Mouse (Mus musculus) MN1 (cell line): ENCODE results near the gene Pif1.

Experiments
- DNase-seq: peaks from one replicate; pipeline ENCODE4 v3.0.0-alpha.2; 2016; ENCODE audit warnings: low spot score

The Pif1 gene

GRCm38 (mm10) chr9:65561016-65561415, 25.9 kb upstream of the Pif1 start:
- DNase-seq, result no peak

GRCm38 (mm10) chr9:65562081-65562506, 24.9 kb upstream of the Pif1 start:
- DNase-seq, result peak; percentile 87

GRCm38 (mm10) chr9:65563073-65563472, 23.9 kb upstream of the Pif1 start:
- no peak for DNase-seq

GRCm38 (mm10) chr9:65564698-65565097, 22.3 kb upstream of the Pif1 start:
- no peak for DNase-seq

- no peak for DNase-seq
Measured at GRCm38 (mm10) chr9:65568787-65569186, 18.2 kb upstream of the Pif1 start.

GRCm38 (mm10) chr9:65569491-65569971, 17.4 kb upstream of the Pif1 start:
- DNase-seq, result no peak

GRCm38 (mm10) chr9:65572837-65573236, 14.1 kb upstream of the Pif1 start:
- no peak for DNase-seq

GRCm38 (mm10) chr9:65574513-65575392, 12.2 kb upstream of the Pif1 start:
- DNase-seq, result no peak

GRCm38 (mm10) chr9:65575393-65576196, 11.4 kb upstream of the Pif1 start:
- DNase-seq, result peak; percentile 39

- DNase-seq, result no peak
Measured at GRCm38 (mm10) chr9:65576861-65577510, 10.0 kb upstream of the Pif1 start.

GRCm38 (mm10) chr9:65577511-65578196, 9.3 kb upstream of the Pif1 start:
- no peak for DNase-seq

- peak; percentile 18 for DNase-seq
Measured at GRCm38 (mm10) chr9:65578801-65579249, 8.1 kb upstream of the Pif1 start.

GRCm38 (mm10) chr9:65579781-65580371, 7.1 kb upstream of the Pif1 start, which contains the start of gene Plekho2:
Gene Plekho2 (minus strand): TSS chr9:65580040.
- DNase-seq, result peak; percentile 93

- DNase-seq, result peak; percentile 94
Measured at GRCm38 (mm10) chr9:65580401-65581256, 6.3 kb upstream of the Pif1 start.

GRCm38 (mm10) chr9:65583045-65583444, 3.9 kb upstream of the Pif1 start:
- DNase-seq, result no peak

- DNase-seq, result no peak
Measured at GRCm38 (mm10) chr9:65587270-65587572, 261 bp downstream of the Pif1 start.

GRCm38 (mm10) chr9:65587573-65588358, 806 bp downstream of the Pif1 start:
- DNase-seq, result no peak

- no peak for DNase-seq
Measured at GRCm38 (mm10) chr9:65589091-65589490, 2.1 kb downstream of the Pif1 start.

- DNase-seq, result no peak
Measured at GRCm38 (mm10) chr9:65592721-65593120, 5.8 kb downstream of the Pif1 start.

GRCm38 (mm10) chr9:65593596-65593995, 6.6 kb downstream of the Pif1 start:
- no peak for DNase-seq
